Mouse (Mus musculus) testis, postnatal 10 days (tissue): Measurements from ENCODE around the gene Elf1.

ENCODE experiments used
- DNase-seq: peaks from one replicate; pipeline ENCODE4 v3.0.0; 2021; ENCODE audit warnings: low spot score

Gene Elf1

GRCm38 (mm10) chr14:79573482-79574191, 92.6 kb downstream of the Elf1 start:
- DNase-seq, result no peak

DNA sequence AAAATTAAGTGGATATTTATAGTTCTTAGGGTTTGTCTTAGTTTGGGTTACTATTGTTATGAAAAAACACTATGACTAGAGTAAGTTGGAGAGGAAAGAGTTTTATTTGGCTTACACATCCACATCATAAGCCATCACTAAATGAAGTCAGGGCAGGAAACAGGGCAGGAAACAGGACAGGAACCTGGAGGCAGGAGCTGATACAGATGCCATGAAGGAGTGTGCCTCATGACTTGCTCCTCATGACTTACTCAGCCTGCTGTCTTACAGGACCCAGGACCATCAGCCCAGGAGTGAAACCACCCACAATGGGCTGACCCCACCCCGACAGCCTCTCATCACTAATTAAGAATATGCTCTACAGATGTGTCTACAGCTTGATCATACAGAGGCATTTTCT, 93.4 kb downstream of the Elf1 start:
- DNase-seq, result no peak

- no peak for DNase-seq
Observed at GRCm38 (mm10) chr14:79583526-79584245, 102.7 kb downstream of the Elf1 start.

- DNase-seq, result no peak
Observed at GRCm38 (mm10) chr14:79586499-79587138, 105.6 kb downstream of the Elf1 start.

DNA sequence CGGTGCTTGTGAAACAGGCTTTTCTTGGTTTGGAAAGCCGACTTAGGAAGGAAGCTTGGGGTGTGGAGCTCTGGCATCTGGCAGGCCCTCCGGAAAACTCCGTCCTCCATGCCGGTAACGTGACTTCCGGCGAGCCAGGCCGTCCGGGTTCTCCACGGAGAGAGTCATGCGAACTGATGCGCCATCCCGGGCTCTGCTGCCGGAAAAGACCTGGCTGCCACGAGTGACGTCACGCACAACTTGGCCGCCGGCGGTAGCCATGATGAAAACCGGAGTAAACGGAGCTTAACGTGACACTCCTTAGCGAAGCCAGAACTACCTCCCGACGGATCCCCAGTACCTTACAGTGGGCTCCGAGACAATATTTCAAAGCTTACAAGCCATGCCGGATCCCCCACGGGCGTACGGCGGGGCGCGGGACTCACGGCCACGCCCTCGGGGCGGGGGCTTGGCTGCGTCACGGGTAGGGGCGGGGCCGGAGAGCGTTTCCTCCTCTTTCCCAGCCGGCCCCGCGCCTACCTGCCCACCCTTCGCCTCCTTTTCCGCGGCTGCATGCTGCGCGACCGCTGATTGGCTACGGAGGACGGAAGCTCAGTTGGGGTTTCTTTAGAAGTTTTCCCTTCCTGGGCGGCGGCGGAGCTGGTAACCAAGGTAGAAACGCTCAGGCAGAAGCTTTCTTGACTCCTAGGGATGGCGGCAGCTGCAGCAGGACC, 106.3 kb downstream of the Elf1 start, which contains the start of gene Sugt1:
Gene Sugt1 (plus strand): TSS at position 553 of the 713 bp plus-strand sequence.
- peak; percentile 97 for DNase-seq

- no peak for DNase-seq
Observed at GRCm38 (mm10) chr14:79587852-79588229, 106.8 kb downstream of the Elf1 start.

- peak; percentile 68 for DNase-seq
Observed at GRCm38 (mm10) chr14:79588534-79588951, 107.5 kb downstream of the Elf1 start.

GRCm38 (mm10) chr14:79589401-79589800, 108.4 kb downstream of the Elf1 start:
- no peak for DNase-seq

- no peak for DNase-seq
Observed at GRCm38 (mm10) chr14:79590916-79591315, 109.9 kb downstream of the Elf1 start.

DNA sequence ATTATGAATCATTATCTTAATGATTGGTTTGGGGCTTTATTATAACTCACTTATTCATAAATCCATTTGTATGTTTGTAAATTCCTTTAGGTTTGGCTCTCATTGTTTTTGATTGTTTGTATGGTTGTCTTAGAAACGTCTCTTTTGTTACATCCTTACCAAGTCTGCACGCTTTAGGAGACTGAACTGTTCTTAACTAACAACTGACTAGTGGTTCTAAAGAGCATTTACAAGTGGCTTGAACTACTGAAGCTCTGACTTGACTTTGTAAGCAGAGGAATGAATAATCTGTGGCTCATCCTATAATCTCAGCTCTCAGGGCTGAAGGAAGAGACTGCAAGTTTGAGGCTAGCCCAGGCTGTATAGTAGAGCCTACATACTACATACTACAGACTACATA, 110.6 kb downstream of the Elf1 start:
- no peak for DNase-seq

DNA sequence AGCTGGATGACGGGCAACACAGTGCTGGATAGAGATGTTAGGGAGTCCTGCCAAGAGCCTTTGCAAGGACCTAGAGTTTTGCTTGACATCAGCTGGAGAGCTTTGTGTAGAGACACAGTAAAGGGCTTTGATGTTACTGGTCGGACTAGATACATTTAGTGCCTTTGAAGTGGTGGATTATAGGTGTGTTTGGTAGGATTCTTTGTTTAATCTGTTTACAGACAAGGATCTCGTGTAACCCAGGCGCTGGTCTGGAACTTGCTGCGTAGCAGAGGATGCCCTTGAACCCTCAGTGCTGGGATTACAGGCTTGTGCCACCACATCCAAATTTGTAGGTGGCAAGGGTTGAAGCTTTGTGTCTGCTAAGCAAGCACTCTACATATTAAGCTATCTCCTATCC, 113.1 kb downstream of the Elf1 start:
- DNase-seq, result no peak

DNA sequence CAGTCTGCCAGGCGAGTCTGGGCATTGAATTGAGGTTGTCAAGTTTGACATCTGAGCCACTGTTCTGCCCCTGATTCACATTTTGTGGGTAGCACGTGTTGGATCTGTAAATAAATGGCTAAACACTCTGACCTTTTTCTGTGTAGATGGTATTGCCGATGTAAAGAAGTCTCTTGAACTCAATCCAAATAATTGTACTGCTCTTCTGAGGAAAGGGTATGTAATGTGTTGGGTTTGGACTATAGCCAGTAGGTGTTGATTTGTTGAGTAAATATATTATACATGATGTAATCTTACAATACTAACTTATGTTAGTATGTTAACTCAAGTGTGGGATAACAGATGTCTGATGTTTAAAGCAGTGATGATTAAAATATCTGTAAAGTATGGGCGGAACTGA, 115.6 kb downstream of the Elf1 start:
- DNase-seq, result no peak

DNA sequence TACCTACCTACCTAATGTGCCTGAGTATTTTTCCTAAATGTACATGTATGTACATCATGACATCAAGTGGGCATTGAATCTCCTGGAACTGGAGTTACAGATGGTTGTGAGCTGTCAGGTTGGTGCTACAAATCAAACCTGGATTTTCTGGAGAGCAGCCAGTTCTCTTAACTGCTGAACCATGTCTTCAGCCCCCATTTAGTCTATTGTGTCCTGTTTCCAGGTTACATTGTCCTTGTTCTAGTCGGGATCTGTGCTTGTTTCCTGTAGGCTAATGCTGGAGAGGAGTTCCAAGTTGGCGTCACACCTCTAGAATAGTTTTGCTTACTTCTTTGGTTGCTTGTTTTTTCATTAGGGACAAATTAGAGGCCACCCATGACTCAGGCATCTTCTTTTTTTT, 124.9 kb downstream of the Elf1 start:
- no peak for DNase-seq

- DNase-seq, result no peak
Observed at GRCm38 (mm10) chr14:79606392-79606791, 125.4 kb downstream of the Elf1 start.

DNA sequence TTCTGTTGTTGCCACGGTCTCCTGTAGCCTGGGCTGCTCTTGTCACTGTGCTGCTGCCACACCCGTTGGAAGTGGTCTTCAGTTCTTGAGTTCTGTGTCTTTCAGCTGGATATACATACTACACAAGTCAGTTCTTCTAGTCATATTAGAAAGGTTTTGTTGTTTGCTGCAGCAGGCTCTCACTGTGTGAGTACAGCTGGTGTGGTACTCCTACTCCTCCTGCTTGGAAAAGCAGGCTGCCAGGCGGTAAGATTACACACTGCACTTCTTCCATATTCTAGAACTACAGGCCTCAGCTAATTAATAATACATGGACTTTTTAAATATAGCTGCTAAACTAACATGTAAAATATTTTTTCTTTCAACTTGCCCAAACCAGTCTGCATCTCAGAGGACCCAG, 125.9 kb downstream of the Elf1 start:
- no peak for DNase-seq

- DNase-seq, result no peak
Observed at GRCm38 (mm10) chr14:79607352-79607751, 126.4 kb downstream of the Elf1 start.

DNA sequence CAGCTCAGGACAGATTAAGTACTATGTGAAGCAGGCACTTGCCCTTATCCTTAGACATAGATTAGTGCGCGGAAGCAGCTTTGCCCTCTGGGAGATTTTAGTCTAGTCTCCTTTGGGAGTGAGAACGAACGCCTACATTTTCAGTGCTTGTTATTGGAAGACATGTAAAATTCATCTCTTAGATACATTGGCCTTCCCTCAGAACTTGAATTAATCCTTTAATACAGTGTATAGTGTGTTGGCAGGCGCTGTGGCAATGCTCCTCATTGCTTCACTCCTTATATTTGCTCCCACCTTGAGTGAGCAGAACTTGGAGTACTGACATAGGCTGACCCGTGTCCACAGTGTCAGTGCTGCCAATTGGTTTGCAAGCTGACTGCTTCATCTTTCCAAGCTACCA, 127.3 kb downstream of the Elf1 start:
- DNase-seq, result no peak

- no peak for DNase-seq
Observed at GRCm38 (mm10) chr14:79617121-79617828, 136.3 kb downstream of the Elf1 start.

DNA sequence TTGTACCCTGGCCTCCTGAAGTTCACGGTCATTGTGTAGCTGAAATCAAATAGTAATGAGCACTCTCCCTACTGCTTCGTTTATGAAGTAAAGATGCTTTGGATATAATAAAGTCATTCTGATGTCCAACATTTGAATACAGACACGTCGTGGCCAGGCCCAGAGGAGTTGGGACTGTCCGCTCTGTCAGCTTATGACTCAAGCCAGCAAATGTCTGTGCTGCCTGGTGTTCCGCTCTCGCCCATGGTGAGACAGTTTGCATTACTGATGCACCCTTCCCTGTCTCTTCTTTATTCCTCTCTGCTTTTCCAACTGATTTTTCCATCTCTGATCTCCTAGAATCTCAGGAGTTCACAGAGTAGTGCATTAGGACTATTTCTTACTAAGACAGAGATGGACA, 138.8 kb downstream of the Elf1 start:
- DNase-seq, result no peak

GRCm38 (mm10) chr14:79621143-79621542, 140.1 kb downstream of the Elf1 start:
- no peak for DNase-seq
